Mouse (Mus musculus) cerebellum, adult 2 months (tissue): ENCODE data around the gene Zyx.

ENCODE experiments used
- CTCF ChIP-seq: fragments of 200-500 bp; IDR thresholded peaks from 2 replicates; pipeline ENCODE4 v1.5.1; 2011; ENCODE audit warnings: low read depth, mild to moderate bottlenecking, control low read depth, low read length, moderate library complexity, borderline replicate concordance; ENCODE audit not compliant: insufficient read depth
- POLR2A ChIP-seq: fragments of 200-500 bp; IDR thresholded peaks from 2 replicates; pipeline ENCODE4 v1.6.1; 2011; ENCODE audit warnings: low read length, control low read depth, borderline replicate concordance; ENCODE audit not compliant: insufficient read depth

GRCm38 (mm10) chr6:42362074-42362473 lies 12.6 kb downstream of the Zyx start:
- TF ChIP-seq CTCF (no peak), POLR2A (no peak)
